Mouse (Mus musculus) hindbrain, embryonic 13.5 days (tissue): ENCODE results near the gene Rbbp5. TPM values are rescaled to one million over a fixed set of nuclear protein-coding genes. Genes with fewer than 3 reads are reported as not detected.

Experiments used
- ATAC-seq: fragments of 200-750 bp; cut with Nextera tagmentation; 2 replicates; pipeline ENCODE4 v1.8.0; 2017; ENCODE audit warnings: moderate TSS enrichment; ENCODE audit not compliant: low FRiP score
- H3K27ac ChIP-seq: fragments of 300-500 bp; sonication (generic); 2 replicates; pipeline ENCODE4 v1.5.1; 2015; ENCODE audit warnings: inconsistent platforms, mild to moderate bottlenecking, moderate library complexity
- H3K27me3 ChIP-seq: fragments of 300-500 bp; sonication (generic); 2 replicates; pipeline ENCODE4 v1.6.1; 2015; ENCODE audit warnings: mild to moderate bottlenecking, inconsistent platforms
- H3K36me3 ChIP-seq: fragments of 300-500 bp; sonication (generic); 2 replicates; pipeline ENCODE4 v1.6.1; 2015; ENCODE audit warnings: mild to moderate bottlenecking, inconsistent platforms
- H3K4me1 ChIP-seq: fragments of 300-500 bp; sonication (generic); replicated peaks from 2 replicates; pipeline ENCODE4 v1.6.1; 2015; ENCODE audit warnings: inconsistent platforms
- H3K4me2 ChIP-seq: fragments of 300-500 bp; sonication (generic); 2 replicates; pipeline ENCODE4 v1.6.1; 2015; ENCODE audit warnings: inconsistent platforms, mild to moderate bottlenecking, moderate library complexity
- H3K4me3 ChIP-seq: fragments of 300-500 bp; sonication (generic); 2 replicates; pipeline ENCODE4 v1.5.1; 2015; ENCODE audit warnings: mild to moderate bottlenecking, inconsistent platforms
- H3K9ac ChIP-seq: fragments of 300-500 bp; sonication (generic); 2 replicates; pipeline ENCODE4 v1.6.1; 2015; ENCODE audit warnings: mild to moderate bottlenecking, inconsistent platforms
- H3K9me3 ChIP-seq: fragments of 300-500 bp; sonication (generic); 2 replicates; pipeline ENCODE4 v1.6.1; 2016; ENCODE audit warnings: inconsistent platforms
- WGBS: fragments of 180-500 bp; shearing (Covaris S2); methylation state at CpG from one replicate; pipeline ENCODE4 v1.1.7; 2015; 5-methylcytosine and 5-hydroxymethylcytosine counted together
- polyA plus RNA-seq: library from polyadenylated mRNA; unstranded; fragments of >200 nt; fragmentation: Nextera tagmentation; extraction: Ambion mirVana; gene quantifications from 2 replicates; pipeline ENCODE4 v1.2.1, GENCODE M21; 2015

Gene Rbbp5
- polyA plus RNA-seq, 1 experiment from 2014 or later: 47.8 TPM

GRCm38 (mm10) chr1:132528071-132528470 lies 50.9 kb downstream of the Rbbp5 start:
- 93% methylated on average over 13 of the region's 13 CpGs for WGBS
- no peaks in the 10 kb centered on the region for H3K9me3 ChIP-seq
- no peak overlapping the region for H3K4me3 ChIP-seq
- peaks cover 38% of the 10 kb centered on the region for H3K36me3 ChIP-seq
- no peak overlapping the region for H3K27ac ChIP-seq
- ATAC-seq: no peak
- peaks cover 54% of the 10 kb centered on the region for H3K4me1 ChIP-seq
- 0 out of 2 replicates have a peak overlapping the region, but pooled peaks have one; percentile 2 for H3K9ac ChIP-seq
- H3K27me3 ChIP-seq: no peaks in the 10 kb centered on the region
- H3K4me2 ChIP-seq: no peak overlapping the region

GRCm38 (mm10) chr1:132528647-132529334 lies 51.6 kb downstream of the Rbbp5 start:
- no peak for ATAC-seq
- Histone ChIP-seq H3K27me3 (no peaks in the 10 kb centered on the region), H3K27ac (no peak overlapping the region), H3K9ac (no peak overlapping the region), H3K9me3 (no peaks in the 10 kb centered on the region), H3K36me3 (peaks cover 32% of the 10 kb centered on the region), H3K4me1 (peaks cover 56% of the 10 kb centered on the region), H3K4me2 (no peak overlapping the region), H3K4me3 (no peak overlapping the region)
- 91% methylated on average over 19 of the region's 19 CpGs for WGBS

- no peak overlapping the region for H3K9ac ChIP-seq
- peak; percentile 67 for ATAC-seq
- no peaks in the 10 kb centered on the region for H3K27me3 ChIP-seq
- H3K4me3 ChIP-seq: no peak overlapping the region
- peaks cover 18% of the 10 kb centered on the region for H3K36me3 ChIP-seq
- WGBS: 5% methylated on average over 5 of the region's 5 CpGs
- no peaks in the 10 kb centered on the region for H3K9me3 ChIP-seq
- H3K4me1 ChIP-seq: peaks cover 68% of the 10 kb centered on the region
- H3K4me2 ChIP-seq: no peak overlapping the region
- H3K27ac ChIP-seq: peak overlapping the region; percentile 81
Measured at GRCm38 (mm10) chr1:132530631-132531191, 53.5 kb downstream of the Rbbp5 start.

GRCm38 (mm10) chr1:132532521-132532920 lies 55.4 kb downstream of the Rbbp5 start:
- Histone ChIP-seq H3K4me1 (peaks cover 56% of the 10 kb centered on the region), H3K9me3 (no peaks in the 10 kb centered on the region), H3K27ac (no peak overlapping the region; the same call in 1 of the 2 replicates), H3K9ac (no peak overlapping the region), H3K36me3 (peaks cover 18% of the 10 kb centered on the region), H3K4me2 (no peak overlapping the region), H3K4me3 (no peak overlapping the region), H3K27me3 (no peaks in the 10 kb centered on the region)
- ATAC-seq: no peak
- 66% methylated on average over 9 of the region's 9 CpGs for WGBS

- peak; percentile 34; the same call in 1 of the 2 replicates for ATAC-seq
- Histone ChIP-seq H3K4me1 (peaks cover 70% of the 10 kb centered on the region), H3K9ac (peak overlapping the region; percentile 46), H3K4me3 (0 out of 2 replicates have a peak overlapping the region, but pooled peaks have one; percentile 5), H3K36me3 (peaks cover 5% of the 10 kb centered on the region; the same call in 1 of the 2 replicates), H3K4me2 (peak overlapping the region; percentile 29), H3K9me3 (no peaks in the 10 kb centered on the region), H3K27ac (peak overlapping the region; percentile 80), H3K27me3 (no peaks in the 10 kb centered on the region)
- WGBS: 2% methylated on average over 7 of the region's 8 CpGs
Measured at GRCm38 (mm10) chr1:132533840-132534239, 56.7 kb downstream of the Rbbp5 start.

GRCm38 (mm10) chr1:132535541-132535940 lies 58.4 kb downstream of the Rbbp5 start:
- no peak for ATAC-seq
- H3K9me3 ChIP-seq: no peaks in the 10 kb centered on the region
- H3K4me3 ChIP-seq: no peak overlapping the region
- 94% methylated on average over 4 of the region's 4 CpGs for WGBS
- no peak overlapping the region for H3K27ac ChIP-seq
- peaks cover 78% of the 10 kb centered on the region for H3K4me1 ChIP-seq
- H3K36me3 ChIP-seq: 0 out of 2 replicates have a peak, but pooled peaks cover 3% of the 10 kb centered on the region
- no peak overlapping the region for H3K4me2 ChIP-seq
- no peak overlapping the region for H3K9ac ChIP-seq
- H3K27me3 ChIP-seq: peaks cover 5% of the 10 kb centered on the region; the same call in 1 of the 2 replicates

GRCm38 (mm10) chr1:132536416-132536815 lies 59.3 kb downstream of the Rbbp5 start:
- no peak for ATAC-seq
- H3K4me1 ChIP-seq: peaks cover 78% of the 10 kb centered on the region
- H3K27ac ChIP-seq: no peak overlapping the region
- H3K4me2 ChIP-seq: no peak overlapping the region
- H3K9me3 ChIP-seq: no peaks in the 10 kb centered on the region
- H3K9ac ChIP-seq: no peak overlapping the region
- 80% methylated on average over 3 of the region's 3 CpGs for WGBS
- 0 out of 2 replicates have a peak, but pooled peaks cover 3% of the 10 kb centered on the region for H3K36me3 ChIP-seq
- no peak overlapping the region for H3K4me3 ChIP-seq
- H3K27me3 ChIP-seq: peaks cover 13% of the 10 kb centered on the region; the same call in 1 of the 2 replicates

GRCm38 (mm10) chr1:132537736-132538135 lies 60.6 kb downstream of the Rbbp5 start:
- peak overlapping the region; percentile 58 for H3K27ac ChIP-seq
- no peak for ATAC-seq
- H3K4me1 ChIP-seq: peaks cover 81% of the 10 kb centered on the region

GRCm38 (mm10) chr1:132540701-132541100 lies 63.5 kb downstream of the Rbbp5 start:
- no peaks in the 10 kb centered on the region for H3K36me3 ChIP-seq
- 56% methylated on average over 7 of the region's 7 CpGs for WGBS
- H3K27ac ChIP-seq: peak overlapping the region; percentile 52; the same call in 1 of the 2 replicates
- peak overlapping the region; percentile 68 for H3K4me2 ChIP-seq
- H3K9ac ChIP-seq: peak overlapping the region; percentile 81; the same call in 1 of the 2 replicates
- H3K9me3 ChIP-seq: no peaks in the 10 kb centered on the region
- H3K27me3 ChIP-seq: peaks cover 38% of the 10 kb centered on the region
- H3K4me1 ChIP-seq: peaks cover 62% of the 10 kb centered on the region
- H3K4me3 ChIP-seq: peak overlapping the region; percentile 51
- ATAC-seq: no peak

More at GRCm38 (mm10) chr1:132537736-132538135, 60.6 kb downstream of the Rbbp5 start:
- Histone ChIP-seq H3K9ac (peak overlapping the region; percentile 29; the same call in 1 of the 2 replicates), H3K9me3 (no peaks in the 10 kb centered on the region), H3K4me3 (no peak overlapping the region), H3K36me3 (0 out of 2 replicates have a peak, but pooled peaks cover 3% of the 10 kb centered on the region), H3K4me2 (0 out of 2 replicates have a peak overlapping the region, but pooled peaks have one; percentile 68), H3K27me3 (peaks cover 24% of the 10 kb centered on the region)
- 83% methylated on average over 5 of the region's 5 CpGs for WGBS

GRCm38 (mm10) chr1:132541171-132541823 lies 64.1 kb downstream of the Rbbp5 start:
- Histone ChIP-seq H3K4me2 (peak overlapping the region; percentile 68), H3K4me1 (peaks cover 62% of the 10 kb centered on the region), H3K9me3 (no peaks in the 10 kb centered on the region), H3K27ac (peak overlapping the region; percentile 72; the same call in 1 of the 2 replicates), H3K36me3 (no peaks in the 10 kb centered on the region), H3K27me3 (peaks cover 38% of the 10 kb centered on the region), H3K4me3 (peak overlapping the region; percentile 51), H3K9ac (peak overlapping the region; percentile 81)
- ATAC-seq: no peak
- 7% methylated on average over 14 of the region's 14 CpGs for WGBS

- WGBS: 14% methylated on average over 5 of the region's 5 CpGs
- Histone ChIP-seq H3K36me3 (no peaks in the 10 kb centered on the region), H3K9ac (peak overlapping the region; percentile 81), H3K4me3 (peak overlapping the region; percentile 51), H3K9me3 (no peaks in the 10 kb centered on the region), H3K27me3 (peaks cover 38% of the 10 kb centered on the region), H3K4me2 (peak overlapping the region; percentile 68), H3K4me1 (peaks cover 62% of the 10 kb centered on the region), H3K27ac (peak overlapping the region; percentile 72)
- peak; percentile 22 for ATAC-seq
Measured at GRCm38 (mm10) chr1:132541824-132542599, 64.8 kb downstream of the Rbbp5 start.
